Mouse (Mus musculus) midbrain, embryonic 15.5 days (tissue): Measurements from ENCODE around the gene Def6. TPM values are rescaled to one million over a fixed set of nuclear protein-coding genes. Genes with fewer than 3 reads are reported as not detected.

Source experiments
- polyA plus RNA-seq: library from polyadenylated mRNA; unstranded; fragments of >200 nt; fragmentation: Nextera tagmentation; extraction: Ambion mirVana; gene quantifications from 2 replicates; pipeline ENCODE4 v1.2.1, GENCODE M21; 2015

The Def6 gene
- polyA plus RNA-seq, 1 experiment from 2014 or later = 5.3 TPM

Other genes with a start within 250 kb of the Def6 start
- 1.9 and 2.2 TPM in 2 replicates for gene Tcp11, start 127.1 kb upstream of the Def6 start, polyA plus RNA-seq
- gene Scube3, start 65.6 kb upstream of the Def6 start, polyA plus RNA-seq = 6.0 and 6.4 TPM in 2 replicates
- gene Zfp523, start 30.6 kb upstream of the Def6 start, polyA plus RNA-seq = 53.4 and 55.0 TPM in 2 replicates
- gene Ppard, start 24.9 kb downstream of the Def6 start, polyA plus RNA-seq = 1.8 TPM in 2 replicates
- gene Fance, start 105.7 kb downstream of the Def6 start, polyA plus RNA-seq = 27.8 and 28.5 TPM in 2 replicates
- gene Rpl10a, start 120.7 kb downstream of the Def6 start, polyA plus RNA-seq = 307 and 313 TPM in 2 replicates
- gene Tead3, start 143.0 kb downstream of the Def6 start, polyA plus RNA-seq = 1.4 and 2.1 TPM in 2 replicates
- gene Tulp1, start 157.4 kb downstream of the Def6 start, polyA plus RNA-seq = 1.3 and 1.9 TPM in 2 replicates